Mouse (Mus musculus) layer of hippocampus, postnatal 10 days (tissue): ENCODE data around the gene Ccdc9. TPM values are rescaled to one million over a fixed set of nuclear protein-coding genes. Genes with fewer than 3 reads are reported as not detected.

ENCODE experiments used
- total RNA-seq, 2 experiments: library from RNA; stranded (reverse); gene quantifications; 2 replicates each; pipeline ENCODE4 v1.2.3; 2021

Gene Ccdc9
- total RNA-seq, 2 experiments from 2014 or later: 81.4 to 98.8 TPM

Other genes with a start within 250 kb of the Ccdc9 start
- gene Bicra, start 238.9 kb downstream of the Ccdc9 start, total RNA-seq: 10 to 100 TPM; 19.3 to 21.1 TPM
- gene Zfp541, start 225.0 kb downstream of the Ccdc9 start, total RNA-seq: under 1 TPM; 0.40 to 0.43 TPM
- gene Napa, start 188.3 kb downstream of the Ccdc9 start, total RNA-seq: 100 to 1,000 TPM; 191 to 195 TPM
- gene Kptn, start 166.9 kb downstream of the Ccdc9 start, total RNA-seq: 10 to 100 TPM; 33.3 to 39.1 TPM
- 100 to 1,000 TPM; 282 to 292 TPM for gene Slc8a2, start 157.0 kb downstream of the Ccdc9 start, total RNA-seq
- gene Meis3, start 111.7 kb downstream of the Ccdc9 start, total RNA-seq: 10 to 100 TPM; 36.2 to 41.5 TPM
- gene Dhx34, start 64.8 kb downstream of the Ccdc9 start, total RNA-seq: 10 to 100 TPM; 10.8 to 11.3 TPM
- under 1 TPM; 0.33 to 0.37 TPM for gene C5ar2, start 42.6 kb downstream of the Ccdc9 start, total RNA-seq
- 1 to 10 TPM; 1.1 to 1.3 TPM for gene C5ar1, start 27.3 kb downstream of the Ccdc9 start, total RNA-seq
- 10 to 100 TPM; 35.4 to 35.8 TPM for gene Inafm1, start 13.2 kb downstream of the Ccdc9 start, total RNA-seq
- 10 to 100 TPM; 28.0 to 30.0 TPM for gene Bbc3, start 21.6 kb upstream of the Ccdc9 start, total RNA-seq
- gene Sae1, start 101.0 kb upstream of the Ccdc9 start, total RNA-seq: 100 to 1,000 TPM; 106 to 115 TPM
- 10 to 100 TPM; 46.4 to 52.8 TPM for gene Zc3h4, start 114.1 kb upstream of the Ccdc9 start, total RNA-seq
- 100 to 1,000 TPM in 1 of 2 experiments, 10 to 100 TPM in 1; 86.4 to 103 TPM for gene Tmem160, start 166.0 kb upstream of the Ccdc9 start, total RNA-seq
- gene Npas1, start 190.9 kb upstream of the Ccdc9 start, total RNA-seq: 10 to 100 TPM; 20.8 to 23.8 TPM